Mouse (Mus musculus) layer of hippocampus, postnatal 36 days (tissue): ENCODE measurements around the gene Thsd4. TPM values are rescaled to one million over a fixed set of nuclear protein-coding genes. Genes with fewer than 3 reads are reported as not detected.

Experiments used
- DNase-seq, 2 experiments: peaks; one replicate each; pipeline ENCODE4 v3.0.0; 2022
- total RNA-seq, 2 experiments: library from RNA; stranded (reverse); gene quantifications; 2 replicates each; pipeline ENCODE4 v1.2.3; 2021

The Thsd4 gene
- total RNA-seq, 2 experiments from 2014 or later = 22.9 to 25.7 TPM

DNA sequence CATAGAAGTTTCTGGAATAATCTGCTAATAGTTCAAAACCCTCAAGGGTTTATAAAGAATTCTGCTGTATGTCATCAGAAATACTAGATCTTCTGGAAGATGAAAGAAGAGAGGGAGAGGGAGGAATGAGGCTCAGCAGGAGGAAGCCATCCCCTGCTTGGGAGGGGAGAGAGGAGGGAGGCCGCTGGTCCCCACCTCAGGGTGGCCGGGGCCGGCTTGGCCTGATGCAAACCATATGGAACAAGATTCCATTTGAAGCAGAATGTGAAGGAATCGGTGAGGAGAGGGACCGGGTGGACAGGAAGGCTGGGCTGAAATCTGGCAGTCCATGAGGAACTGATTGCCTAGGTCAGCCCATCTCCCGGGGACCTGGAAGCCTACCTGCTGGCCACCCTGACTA lies 143.6 kb downstream of the Thsd4 start:
- DNase-seq = no peak

DNA sequence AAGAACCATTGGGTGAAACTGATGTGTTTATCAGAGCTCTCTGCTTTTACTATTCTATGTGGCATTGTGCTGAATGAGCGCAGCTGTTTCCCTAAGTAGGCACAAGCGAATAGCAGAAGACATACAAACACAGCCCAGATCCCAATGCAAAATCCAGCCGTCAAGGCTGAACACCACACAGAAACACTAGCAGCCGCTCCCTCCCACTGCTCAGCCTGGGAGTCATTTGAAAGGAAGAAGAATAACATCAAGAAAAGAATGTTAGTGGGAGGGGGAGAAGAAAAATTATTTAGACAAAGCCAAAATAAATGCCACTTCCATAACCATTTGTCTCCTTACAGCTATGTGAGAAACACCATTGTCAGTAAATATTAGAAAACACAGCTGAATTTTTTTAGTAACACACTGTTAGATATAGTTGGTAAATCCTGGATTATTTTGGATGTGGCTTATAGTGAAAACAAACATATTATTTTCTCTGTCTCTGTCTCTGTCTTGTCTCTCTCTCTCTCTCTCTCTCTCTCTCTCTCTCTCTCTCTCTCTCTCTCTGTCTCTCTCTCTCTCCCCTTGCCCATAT lies 148.6 kb downstream of the Thsd4 start:
- peak; percentile 8 to 34 for DNase-seq

DNA sequence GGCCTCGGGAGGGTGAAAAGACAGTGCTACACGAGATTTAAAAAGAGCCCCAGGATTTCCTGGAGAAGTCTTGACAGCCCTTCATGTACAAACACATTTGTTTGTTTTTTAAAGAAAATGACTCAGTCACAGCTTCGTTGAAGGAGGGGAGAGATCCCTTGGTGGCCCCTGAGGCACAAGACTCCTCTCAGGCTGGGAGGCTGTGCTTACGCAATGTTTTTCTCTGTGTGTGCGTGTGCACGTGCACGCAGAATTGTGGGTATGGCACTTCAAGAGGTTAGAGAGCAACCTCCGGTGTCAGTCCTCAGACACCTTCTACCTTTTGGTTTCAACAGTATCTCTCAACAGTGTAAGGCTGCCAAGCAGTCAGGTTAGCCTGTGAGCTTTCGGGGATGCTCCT lies 153.3 kb downstream of the Thsd4 start:
- no peak for DNase-seq

DNA sequence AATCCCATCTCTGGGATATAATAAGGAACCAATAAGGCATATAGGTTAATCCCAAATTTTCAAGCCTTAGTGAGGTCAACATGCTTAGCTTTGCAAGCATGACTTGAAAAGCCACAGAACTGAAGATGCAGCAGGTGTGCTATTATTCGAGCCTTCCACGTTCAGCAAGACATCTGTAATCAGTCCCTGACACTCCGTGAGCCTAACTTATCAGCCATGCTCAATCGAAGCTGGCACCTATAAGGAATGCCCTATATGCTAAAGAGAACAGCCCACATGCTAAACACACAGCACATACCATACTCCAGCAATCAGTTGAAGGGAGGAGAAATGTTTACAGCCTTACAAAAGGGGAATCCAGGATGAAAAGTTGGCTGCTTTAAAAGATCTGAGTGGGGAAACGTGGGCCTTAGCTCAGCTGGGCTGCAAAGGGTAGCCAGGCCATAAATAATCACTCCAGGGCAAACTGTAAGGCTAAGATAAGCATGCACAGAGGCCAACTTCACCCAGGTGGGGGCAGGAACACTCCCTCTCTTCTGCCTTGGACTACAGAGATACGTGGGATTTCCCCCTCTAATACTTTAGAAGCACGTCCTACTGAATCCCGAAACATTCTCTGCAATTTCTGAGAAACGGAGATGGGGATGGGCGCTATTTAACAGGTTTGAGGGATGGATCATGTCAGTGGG lies 154.1 kb downstream of the Thsd4 start:
- DNase-seq = no peak

DNA sequence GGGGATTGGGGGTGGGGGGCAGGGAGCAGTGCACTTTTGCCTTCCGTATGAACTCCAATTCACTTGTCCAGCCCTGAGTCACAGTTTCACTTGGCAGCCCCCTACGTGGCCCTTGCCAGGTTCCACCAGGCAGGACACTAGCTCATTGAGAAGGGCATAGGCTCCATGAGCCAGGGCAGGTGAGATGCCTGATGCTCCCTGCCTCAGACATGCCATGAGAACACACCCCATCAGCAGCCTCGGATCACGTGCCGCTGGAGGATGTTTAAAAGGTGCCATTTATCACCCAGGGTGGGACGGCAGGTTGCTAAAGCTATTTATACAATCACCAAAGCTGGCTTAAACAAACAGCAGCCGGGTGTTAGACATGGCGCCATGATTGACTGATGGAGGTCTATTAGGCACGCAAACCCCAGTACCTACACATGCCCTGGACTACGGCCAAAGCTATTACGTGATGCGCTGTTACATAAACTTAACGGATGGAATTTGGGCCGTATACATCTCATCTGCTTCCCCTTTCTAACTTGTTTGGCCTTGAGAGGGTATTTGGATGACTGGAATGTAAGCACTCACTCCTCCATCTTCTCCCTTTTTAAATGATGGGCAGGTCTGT lies 157.6 kb downstream of the Thsd4 start:
- DNase-seq = no peak

DNA sequence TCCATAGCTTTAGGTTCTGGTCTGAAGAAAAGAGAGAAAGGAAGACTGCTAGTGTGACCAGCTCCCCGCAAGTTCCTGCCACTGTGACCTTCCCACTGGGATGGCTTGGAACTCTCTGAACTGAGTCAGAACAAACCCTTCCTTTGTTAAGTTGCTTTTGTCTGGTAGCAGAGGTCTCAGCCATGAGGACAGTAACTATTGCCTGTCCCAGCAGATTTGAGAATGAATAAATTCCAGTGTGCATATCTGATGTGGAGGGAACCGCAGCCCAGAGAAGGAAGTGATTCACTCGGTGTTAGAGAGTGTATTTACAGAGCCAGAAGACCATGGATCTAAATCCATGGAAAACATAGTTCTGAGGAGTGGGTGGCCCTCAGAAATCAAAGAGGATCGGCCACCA lies 169.5 kb downstream of the Thsd4 start:
- DNase-seq = no peak

DNA sequence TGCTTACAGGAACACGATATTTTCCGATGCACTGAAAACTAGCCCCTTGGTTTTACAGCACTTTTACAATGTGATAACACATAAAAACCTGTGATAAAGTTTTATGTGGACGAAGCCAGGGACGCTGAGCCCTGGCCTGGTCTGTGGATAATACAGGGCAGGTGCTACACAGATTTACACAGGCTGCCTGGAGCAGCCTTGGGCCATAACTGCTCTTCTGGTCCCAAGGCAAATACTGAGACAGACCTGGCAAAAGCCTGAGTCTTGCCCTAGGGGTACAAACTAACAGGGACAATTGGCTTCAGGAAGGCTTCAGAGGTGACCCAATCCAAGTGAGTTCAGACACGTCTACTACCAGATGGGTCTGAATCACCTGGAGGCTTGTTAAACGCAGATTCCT lies 170.7 kb downstream of the Thsd4 start:
- DNase-seq = no peak

DNA sequence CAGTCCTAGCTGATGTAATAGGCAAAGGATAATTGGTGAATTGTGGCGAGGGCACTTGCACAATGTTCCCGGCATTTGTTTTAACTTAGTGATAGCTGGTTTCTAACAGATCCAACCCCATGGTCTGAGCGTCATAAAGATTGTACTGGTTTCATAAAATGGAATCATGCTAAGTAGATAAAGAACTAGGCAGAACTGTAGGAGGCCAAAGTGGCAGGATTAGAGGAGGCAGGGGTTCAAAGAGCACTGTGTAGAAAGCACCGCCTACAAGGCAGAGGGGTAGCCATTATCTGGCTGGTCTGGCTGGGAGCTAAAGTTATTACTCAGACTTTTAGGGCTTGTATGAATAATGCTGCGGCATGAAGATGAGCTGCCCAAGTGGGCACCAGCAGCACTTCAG lies 185.7 kb downstream of the Thsd4 start:
- no peak for DNase-seq

DNA sequence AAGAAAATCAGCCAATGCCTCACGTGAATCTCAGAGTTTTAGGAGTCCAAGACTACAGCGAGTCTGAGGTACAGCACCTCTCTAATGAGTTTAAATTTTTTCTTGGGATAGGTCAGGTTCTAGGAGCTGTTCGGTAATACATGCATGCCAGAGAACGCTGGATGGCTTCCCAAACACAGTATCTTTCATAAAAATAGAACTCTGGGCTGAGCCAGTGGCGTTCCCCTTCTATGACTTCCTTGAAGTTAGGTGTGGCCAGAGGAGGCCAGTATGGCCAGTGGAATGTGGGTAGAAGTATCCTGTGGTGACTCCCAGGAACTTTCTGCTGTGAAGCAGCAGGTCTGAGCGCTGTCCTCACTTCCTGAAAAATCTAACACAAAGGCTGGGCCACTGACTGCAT lies 186.4 kb downstream of the Thsd4 start:
- no peak for DNase-seq

DNA sequence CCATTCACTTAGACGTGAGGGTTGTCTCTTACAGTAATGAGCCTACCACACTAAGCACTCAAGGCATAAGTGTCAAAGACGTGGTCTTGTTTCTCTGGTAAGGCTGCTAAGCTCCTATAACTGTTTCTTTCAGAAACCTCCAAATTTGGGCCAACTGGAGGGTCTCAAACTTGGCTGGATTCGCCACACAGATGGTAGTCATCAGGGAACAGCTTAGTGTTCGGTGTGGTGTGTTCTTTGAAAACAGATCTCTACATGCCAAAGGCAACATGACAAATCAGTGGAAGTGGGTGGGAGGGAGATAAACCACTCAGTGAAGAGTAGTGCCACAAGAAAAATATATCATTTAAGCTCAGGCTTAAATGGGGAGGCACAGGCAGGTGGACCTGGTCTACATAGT lies 191.9 kb downstream of the Thsd4 start:
- peak in 1 of 2 experiments; percentile 26 for DNase-seq

DNA sequence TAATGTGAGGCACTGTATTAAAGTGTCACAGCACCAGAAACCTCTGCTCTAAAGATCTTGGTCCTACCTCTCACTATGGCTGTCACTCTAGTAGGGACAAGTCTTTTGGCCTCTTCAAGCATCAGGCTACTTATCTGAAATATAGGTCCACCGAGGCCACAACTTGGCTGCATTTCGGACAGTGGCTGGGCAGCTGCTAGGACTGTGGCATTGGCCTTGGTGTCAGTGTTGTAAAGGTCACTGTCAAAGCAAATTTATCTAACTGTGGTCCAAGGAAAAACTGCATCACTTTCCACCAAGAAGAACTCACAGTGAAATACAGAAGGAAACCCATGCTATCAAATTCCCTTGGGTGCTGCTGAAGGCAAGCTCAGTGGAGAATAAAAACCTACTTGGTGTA lies 197.1 kb downstream of the Thsd4 start:
- no peak for DNase-seq

DNA sequence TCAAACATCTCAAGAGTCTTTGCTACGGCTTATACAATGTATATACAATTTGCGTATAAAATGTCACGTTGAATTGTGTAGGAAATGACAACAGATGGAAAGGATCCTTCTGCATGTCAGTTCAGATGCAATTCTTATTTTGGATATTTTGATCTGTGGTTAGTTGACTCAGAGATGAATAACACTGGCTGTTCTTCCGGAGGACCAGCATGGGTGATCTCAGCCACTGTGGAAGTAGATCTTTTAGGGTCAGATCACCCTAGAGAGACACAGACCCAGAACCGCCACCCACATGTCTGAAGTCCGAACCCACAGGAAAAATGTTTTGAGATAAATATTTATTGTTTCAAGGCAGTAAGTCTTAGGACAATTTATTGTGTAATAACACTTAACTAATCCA lies 198.4 kb downstream of the Thsd4 start:
- no peak for DNase-seq

DNA sequence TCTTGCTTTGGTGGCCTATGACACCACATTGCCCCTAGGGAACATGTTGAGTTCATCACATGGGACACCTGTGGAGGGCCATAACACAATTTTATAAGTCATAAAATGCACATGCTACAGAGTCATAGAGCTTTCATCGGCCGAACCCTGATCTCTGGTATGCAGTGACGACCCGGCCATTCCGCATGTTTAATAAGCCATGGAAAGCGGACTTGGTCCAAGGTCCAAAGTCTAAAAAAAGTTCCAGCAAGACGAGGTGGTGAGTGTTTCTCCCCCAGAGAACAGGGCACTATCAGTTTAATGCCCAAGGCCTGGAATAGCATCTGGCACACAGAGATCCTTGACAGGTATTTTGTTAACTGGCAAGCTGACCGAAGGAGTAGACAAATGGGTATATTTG lies 204.6 kb downstream of the Thsd4 start:
- DNase-seq = no peak

DNA sequence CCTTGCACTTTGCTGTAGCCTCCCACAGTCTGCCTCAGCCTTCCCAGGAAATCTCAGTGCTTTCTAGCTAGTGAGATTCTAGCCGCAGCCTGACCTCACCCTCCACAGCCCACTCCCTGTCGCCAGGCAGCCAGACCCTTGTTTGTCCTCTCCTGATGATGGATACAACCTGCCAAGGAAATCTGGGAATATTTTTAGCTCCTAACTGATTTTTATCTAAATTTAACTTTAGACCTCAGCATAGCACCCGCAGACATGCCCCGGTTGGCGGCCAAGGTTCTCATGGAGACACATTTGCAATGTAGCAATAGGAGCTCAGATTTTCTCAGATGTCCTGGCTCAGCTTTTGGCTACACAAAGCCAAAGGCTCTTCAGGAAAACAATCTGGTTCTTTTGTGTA lies 205.3 kb downstream of the Thsd4 start:
- no peak for DNase-seq

DNA sequence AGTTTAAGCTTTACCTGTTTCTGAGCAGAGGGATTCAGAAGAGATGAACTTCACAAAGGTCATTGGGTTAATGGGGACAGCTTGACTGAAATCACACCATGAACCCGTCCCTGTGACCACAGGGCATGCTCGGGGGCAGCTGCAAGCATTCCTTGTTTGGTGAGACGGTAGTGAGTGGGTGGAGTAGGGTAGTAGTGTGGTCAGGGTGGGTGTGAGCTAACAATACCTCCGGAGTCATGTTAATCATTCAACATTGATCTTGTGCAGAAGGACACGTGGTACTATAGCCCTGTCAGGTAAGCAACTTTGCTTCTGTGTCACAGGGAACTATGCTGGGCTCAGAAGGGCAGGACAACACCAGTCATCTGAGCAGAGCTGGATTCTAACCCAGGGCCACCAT lies 206.3 kb downstream of the Thsd4 start:
- DNase-seq = no peak

DNA sequence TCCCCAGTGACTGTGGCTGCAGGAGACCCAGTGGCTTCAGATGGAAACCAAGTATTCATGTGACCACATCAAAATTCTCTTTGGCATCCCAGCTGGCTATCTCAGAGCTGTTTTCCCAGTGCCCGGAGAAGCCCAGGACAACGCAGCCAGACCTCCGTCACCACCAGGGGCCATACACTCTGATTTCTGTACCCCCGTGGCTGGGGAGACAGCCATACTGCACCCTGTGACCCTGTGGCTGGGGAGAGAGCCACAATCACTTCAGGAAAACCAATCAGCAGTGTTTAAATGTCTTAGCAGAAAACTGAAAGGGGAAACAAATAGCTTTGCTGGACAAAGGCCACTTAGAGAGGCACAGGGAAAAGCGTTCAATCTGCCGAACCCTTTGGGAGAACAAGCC lies 208.2 kb downstream of the Thsd4 start:
- no peak for DNase-seq

DNA sequence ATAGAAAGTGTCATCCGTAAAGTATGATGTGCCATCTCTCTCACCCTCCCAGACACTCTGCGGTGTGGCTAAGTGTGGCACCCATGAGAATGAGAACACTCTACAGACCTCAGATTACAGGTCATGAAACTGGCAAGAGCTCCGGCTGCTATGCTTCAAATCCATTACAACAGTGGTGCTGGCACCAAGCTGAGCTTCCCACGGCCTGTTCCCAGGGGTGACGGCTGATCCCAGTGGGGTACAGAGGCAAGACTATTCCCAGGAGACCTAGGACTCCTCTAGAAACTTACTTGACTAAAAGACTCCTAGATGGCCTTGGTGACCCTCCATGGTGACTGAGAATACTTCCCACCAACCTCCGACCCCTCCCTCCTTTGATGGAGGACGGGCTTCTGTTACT lies 209.2 kb downstream of the Thsd4 start:
- no peak for DNase-seq

DNA sequence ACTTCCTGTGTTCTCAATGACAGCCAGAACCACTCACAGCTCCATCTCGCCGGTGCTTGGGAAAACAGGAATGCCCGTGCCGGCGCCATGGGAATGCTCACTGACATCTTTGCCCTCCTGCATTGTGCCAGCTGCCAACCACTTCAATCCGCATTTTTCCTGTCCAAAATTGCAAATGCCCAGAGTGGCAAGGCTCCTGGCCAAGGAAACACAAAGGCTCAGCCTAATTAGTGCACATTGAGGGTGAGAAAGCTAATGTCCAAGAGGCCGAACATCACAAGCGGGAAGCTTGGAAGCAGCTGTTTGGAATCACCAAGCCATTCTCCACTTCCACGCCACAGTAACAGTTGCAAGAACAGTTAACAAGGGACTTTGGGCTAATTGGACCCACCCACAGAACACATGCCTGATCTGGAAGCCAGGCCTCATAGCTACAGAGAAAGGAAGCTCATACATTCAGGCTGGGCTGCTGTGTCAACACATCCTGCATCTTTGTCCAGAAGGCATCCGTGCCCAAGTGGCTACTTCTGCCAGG lies 210.2 kb downstream of the Thsd4 start:
- DNase-seq = peak; percentile 38 to 65

DNA sequence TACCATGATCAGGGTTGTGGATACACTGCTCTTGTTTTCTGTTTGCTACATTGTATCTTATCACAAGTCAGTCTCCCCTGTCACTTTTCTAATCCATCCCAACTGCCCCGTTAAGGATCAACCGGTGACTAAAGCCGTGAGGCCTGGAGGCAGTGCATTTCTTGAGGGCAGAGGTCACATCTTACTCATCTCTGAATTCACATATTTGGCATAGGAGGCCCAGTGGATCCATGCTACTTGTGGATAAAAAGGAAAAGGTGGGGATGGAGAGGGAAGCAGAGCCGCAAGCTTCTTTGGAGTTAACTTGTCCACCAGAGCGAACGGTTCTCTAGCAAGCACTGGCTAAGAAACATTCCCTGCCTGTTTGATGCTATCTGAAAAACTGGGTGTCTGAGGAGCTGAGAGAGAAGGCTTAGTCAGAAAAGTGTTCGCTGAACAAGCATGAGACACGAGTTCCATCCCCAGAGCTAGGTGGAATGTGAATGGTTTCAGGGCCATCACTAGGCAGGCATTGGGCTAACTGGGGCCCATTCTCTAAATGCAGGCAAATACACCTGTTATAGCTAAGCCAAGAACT lies 211.0 kb downstream of the Thsd4 start:
- no peak for DNase-seq

DNA sequence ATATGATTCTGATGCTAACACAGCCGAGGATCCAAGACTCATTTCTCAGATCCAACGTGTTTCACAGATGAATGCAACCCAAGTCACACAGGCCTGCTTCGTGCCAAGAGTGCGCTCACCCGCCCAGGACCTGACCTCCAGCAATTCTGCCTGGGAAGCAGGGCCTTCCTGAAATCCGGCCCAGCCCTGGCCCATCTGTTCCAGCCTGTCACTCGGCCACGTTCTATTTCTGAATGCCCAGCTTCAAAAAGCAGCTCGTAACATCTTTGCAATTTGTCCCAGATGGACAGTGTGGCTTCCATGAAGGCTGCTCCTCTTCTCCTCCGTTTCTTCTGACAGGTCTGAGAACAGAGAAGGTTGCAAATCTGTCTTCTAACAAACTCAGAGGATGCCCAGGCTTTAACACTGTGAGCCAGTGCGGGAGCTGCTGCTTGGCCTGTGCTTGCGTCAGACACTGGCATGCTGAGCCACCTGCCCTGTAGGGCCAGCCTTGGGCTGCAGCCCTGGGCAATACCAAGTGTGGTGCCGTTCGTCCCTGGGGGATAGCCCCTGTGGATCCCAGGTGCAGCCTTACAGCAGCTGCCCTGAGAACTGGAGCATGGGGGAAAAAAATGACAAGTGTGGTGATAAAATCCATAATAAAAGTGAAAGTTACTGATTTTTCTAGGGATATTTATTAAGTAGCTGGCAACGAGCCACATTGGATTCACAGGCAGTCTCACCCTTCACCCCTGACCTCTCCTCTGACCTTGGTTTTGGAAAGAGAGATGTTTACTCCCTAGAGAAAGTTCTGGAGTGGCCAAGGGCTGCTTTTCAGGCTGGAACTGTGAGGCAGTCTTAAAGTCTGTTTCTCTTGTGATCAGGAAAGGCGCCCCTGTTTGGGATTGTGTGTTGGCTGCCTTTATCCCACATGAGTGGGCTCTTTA lies 211.8 kb downstream of the Thsd4 start:
- peak in 1 of 2 experiments; percentile 7 for DNase-seq

DNA sequence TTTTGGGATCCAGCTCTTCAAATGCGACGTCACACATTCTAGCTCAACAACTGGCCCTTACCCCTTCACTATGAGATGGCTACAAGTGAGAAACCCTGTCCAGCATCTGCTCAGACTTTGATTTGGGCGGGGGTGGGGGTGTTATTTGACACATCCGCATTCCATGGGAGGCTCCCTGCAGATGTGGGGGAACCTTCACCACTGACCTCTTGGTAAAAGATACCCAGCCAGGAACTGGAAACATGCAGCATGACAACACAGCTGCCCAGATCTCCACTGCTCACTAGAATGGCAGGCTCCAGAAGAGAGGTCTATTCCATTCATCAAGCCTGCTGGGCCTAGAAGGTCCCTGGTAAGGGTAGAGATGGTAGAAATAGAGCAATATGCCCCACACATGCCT lies 213.7 kb downstream of the Thsd4 start:
- DNase-seq = no peak

DNA sequence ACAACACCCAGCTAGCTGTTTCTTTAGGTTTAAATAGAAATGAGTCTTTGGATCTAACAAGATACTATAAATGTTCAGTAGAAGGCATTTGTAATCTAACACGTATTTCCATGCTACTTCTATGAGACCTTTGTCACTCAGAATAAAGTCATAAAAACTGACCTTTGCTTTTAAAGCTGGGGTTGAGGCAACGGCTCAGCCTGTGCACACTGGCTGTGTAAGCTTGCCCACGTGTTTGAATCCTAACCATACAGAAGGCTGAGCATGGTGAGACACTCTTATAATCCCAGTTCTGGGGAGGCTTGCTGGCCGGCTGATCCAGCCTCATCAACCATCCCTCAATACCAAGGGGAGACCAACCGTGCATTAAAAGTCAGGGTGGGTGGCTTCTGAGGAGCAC lies 214.4 kb downstream of the Thsd4 start:
- DNase-seq = no peak

DNA sequence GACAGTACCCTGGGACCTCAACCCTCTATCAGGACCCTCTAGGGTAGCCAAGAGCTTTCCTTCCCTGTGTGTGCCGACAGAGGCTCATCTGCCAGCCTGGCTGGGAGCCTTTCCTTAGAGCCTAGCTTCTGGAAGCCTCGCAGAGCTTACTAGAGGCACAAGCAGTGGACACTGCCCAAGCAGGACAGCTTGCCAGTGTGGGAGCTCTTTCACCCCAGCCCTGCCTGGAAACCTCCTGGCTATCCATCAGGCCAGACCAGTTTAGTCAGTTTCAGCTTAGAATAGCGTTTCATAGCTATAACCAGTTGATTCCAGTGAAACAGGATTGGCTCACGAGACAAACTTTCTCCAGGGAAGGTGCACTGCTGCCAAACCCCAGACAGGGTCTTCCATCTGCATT lies 215.6 kb downstream of the Thsd4 start:
- no peak for DNase-seq
